Mouse (Mus musculus) testis, postnatal 10 days (tissue): ENCODE measurements at regions not wholly inside any gene's neighbourhood (a gene's known extent, or its start where the extent isn't known, plus 50 kb on each side); places are given as distances from the start of the nearest gene placed in this dataset.

Experiments
- DNase-seq: peaks from one replicate; pipeline ENCODE4 v3.0.0; 2021; ENCODE audit warnings: low spot score

DNA sequence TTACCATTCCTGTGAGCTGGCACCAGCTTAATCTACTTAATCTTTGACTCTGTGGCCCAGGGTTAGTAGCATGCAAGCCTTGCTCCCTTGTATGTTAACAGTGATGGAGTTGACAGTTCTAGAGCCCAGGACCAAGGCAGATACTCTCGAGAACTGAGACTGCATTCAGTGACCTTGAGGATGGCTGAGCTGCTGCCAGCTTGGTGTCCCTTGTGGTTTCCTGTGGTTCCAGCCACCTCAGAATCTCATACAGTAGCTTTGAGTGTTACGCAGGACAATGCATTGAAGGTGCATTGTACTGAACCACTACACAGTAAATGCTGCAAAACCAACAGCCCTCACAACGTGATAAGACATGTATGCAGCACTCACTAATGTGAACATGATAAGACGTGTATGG lies 90.6 kb downstream of the Zfp706 start:
- DNase-seq: no peak

DNA sequence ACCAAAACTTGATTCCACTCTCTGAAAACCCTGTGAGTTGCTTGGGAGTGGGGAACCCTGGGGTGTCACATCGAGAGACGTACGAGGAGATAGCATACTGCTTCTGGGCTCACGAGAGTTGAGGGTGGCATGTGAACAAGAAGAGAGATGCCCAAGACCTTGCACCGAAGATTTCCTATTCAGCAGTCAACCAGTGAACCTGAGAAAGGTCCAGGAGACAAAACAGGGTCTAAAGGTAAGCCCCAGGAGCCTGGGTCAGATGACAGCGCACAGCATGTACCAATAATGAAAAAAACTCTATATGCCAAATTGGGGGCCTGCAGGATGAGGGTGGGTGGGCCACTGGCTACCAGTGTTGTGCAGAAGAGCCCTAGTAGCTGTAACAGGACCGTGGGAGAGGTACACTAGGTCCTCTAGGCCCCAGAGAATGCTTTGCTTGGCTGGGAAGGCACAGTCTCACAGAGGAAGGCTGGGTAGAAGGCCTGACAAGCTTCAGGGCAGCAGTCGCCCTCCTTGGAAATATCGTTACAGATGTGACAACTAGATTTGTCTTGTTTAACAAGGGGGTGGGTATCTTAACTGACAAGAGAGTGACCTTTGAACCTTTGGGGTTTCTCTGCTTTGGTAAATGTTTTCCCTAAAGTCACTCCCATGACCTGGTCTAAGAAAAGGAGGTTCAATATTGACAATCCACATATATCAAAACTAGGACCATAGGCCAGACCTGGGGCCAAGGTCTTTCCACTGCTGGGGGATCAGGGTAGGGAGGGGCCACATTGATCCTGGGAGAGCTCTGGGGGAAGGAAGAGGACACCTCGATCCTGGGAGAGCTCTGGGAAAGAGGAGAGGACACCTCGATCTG lies 93.1 kb downstream of the Zfp706 start:
- DNase-seq: no peak

DNA sequence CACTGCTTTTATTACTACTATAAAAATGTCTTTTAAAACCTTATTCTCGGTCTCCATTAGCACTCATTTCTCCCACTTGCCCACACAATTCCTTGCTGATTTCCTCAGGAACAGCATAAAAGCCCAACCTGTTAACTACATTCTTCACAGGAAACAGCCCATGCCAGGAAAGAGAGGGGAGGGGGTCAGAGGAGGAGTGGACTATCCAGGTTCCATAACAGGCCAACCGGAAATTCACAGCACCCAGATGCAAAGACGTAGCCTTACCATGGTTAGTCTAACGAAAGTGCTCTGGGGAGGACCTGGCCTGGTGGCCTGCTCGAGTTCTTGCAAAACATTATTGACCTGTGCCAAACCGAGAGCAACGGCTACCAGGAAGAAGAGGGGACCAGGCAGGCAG lies 94.3 kb downstream of the Zfp706 start:
- no peak for DNase-seq

DNA sequence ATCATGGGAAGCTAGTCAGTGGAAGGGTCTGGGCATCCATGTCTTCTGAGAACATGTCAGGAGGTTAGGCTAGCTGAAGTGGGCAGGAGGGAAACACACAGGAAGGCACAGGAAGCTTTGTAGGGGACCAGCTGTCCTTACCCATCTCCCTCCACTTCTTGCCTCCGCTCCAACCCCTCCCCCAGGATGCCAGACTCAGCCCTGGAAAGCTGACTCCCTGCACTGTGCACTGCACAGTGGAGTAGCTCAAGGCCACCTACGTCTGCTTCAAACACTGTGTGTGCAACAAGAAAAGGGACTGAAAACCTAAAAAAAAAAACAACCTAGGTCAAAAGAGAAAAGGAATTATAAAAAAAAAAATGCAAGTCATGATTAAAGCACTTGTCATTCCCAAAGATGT lies 97.3 kb downstream of the Zfp706 start:
- DNase-seq: no peak

DNA sequence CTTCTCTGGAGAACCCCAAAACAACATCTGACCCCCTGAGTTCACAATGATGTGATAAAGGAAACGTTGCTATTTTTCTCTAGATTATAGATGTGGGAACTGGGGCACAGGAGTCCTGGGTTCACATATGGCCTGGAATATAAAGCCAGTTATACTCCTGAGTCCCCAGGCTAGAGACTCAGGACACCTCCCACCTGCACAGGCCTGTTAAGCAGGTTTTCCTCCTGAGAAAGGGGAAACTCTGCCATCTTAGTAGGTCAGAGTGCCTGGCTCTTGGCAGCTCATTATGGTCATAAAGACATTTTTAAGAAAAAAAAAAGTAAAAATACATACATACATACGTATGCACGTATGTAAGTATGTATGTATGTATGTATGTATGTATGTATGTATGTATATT lies 98.1 kb downstream of the Zfp706 start:
- no peak for DNase-seq

DNA sequence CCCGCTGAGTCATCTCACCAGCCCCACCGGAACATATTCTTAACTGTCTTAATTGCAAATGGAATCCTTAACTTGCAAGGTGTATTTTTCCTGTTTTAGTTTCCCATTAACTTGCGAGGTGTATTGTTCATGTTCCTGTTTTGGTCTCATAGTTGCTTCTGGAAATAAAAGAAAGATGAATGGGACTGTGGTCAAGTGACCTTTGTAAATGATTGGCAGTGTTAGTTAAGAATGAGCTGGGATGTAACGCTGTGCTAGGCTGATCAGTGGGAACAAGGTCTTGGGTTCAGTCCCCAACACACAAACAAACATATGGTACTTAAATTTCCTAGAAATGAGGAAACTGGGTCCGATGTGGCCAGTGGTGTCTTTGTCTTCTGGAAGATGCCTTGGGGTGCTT lies 100.8 kb downstream of the Zfp706 start:
- DNase-seq: no peak

DNA sequence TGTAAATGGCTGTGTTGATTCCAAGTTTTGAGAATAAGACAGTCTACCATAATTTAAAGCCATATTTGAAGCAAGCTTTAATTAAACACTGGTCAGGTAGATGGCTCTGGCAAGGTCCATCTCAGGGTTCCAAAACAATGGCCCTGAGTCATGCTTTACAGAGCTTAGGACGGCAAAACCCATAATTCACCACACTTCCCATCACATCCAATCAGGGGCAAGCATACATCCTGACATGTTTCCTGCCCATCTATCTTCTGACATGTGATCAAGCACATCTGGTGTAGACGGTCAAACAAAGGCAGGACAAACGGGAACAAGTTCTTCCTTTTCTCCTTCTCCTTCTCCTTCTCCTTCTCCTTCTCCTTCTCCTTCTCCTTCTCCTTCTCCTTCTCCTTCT lies 101.5 kb downstream of the Zfp706 start:
- DNase-seq: no peak

DNA sequence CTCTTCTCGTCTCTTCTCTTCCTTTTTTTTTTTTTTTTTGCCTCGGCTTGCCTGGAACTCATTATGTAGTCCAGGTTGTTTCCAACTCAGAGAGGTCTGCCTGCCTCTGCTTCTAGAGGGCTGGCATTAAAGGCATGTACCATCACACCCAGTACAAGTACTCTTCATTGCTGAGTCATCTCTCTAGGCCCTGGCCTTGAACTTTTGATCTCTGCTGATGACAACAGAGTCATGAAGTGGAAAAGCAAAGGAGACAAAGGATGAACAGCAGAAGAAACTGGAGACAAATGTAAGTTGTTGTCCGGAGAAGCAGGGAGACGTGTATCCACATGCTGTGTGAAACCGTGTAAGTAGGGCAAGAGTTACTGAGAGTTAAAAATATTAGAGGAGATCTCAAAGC lies 103.7 kb downstream of the Zfp706 start:
- no peak for DNase-seq

DNA sequence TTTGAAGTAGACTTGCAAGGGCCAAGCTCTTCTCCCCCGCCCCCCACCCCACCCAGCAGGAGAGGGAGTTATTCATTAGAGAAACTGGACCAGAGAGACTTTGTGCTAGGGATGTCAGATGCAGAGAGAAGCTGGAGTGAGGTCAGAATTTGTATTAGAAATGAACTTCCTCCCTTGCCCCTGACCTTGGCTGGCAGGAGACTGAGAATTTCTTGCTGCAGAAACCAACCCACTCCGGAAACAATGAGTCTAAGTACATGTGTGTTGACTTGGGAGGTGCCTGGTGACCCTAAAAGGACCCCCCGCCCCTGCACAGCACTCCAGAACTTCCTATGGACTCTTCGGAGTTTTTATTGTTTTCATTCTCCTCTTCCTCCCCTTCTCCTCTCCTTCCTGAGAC lies 104.3 kb downstream of the Zfp706 start:
- DNase-seq: no peak

DNA sequence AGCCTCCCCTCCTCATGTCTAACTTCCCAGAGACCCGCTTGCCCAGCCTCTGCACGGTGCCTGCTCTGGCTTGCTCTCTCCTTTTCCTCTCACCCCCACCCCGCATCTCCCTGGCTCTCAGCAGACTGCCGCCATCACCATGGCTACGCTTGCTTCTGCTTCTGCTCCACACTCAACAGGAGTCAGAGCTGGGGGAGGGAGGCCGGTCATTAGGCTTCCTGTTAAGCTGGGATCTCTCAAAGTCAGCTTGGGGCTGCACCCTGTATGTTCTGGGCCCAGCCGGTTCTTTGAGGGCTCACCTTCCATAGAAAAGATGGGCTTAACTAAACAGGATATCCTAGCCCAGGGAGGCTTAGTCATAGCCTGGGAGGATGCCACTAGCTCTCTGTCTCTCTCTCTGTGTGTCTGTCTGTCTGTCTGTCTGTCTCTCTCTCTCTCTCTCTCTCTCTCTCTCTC lies 105.7 kb downstream of the Zfp706 start:
- DNase-seq: no peak

DNA sequence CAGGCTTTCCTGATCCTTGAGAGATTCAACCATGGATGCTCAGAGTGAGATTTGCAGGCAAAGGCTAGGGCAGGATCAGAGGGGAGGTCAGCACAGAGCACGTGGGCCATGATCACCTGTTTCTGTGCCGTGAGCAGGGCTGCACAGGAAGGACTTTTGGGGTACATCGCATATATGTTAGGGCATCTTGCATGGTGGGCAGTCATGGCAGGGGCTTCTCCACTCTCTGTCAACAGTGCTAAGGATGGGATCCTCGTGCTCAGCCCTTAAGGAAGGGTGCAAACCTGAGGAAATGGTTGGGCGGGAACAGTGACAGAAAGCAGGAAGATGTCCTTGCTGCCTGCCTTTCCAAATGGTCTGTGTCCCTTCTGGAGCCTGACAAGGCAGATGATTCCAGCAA lies 106.2 kb downstream of the Zfp706 start:
- no peak for DNase-seq

DNA sequence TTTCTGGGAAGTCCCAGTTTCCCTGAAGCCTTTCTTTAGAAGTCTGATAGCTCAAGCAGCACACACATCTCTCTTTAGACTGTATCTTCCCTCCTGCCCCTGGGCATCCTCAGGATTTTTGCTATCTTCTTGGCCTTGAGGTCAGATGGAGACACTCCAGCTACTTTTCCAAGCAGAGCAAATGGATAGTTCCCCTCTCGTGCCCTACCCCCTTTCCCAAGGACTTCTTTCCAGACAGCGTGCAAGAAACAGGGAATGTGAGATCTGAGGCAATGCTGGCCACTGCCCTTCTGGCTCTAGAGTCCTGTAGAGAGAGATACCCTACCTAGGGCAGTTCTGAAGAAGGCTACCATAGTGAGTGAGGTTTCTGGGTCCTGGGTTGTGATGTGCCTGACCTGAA lies 106.6 kb downstream of the Zfp706 start:
- DNase-seq: no peak

DNA sequence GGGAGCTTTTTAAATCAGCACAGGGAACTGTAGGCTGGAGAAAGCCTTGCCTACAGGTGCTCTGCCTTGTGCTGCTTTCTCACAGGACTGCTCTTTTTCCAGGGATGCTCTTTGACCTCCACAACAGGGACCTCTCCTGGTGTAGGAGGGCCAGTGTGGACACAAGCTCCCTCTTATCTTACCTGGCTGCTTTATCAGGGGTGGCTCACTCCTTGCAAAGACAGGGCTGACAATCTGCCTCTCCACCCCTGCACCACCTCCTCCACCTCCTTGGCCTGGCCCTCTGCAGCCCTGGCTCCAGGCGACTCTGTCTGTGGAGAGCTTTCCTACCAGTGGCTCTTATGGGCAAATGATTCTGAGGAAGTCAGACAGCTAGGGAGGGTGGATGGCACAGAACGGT lies 107.7 kb downstream of the Zfp706 start:
- DNase-seq: peak; percentile 53

DNA sequence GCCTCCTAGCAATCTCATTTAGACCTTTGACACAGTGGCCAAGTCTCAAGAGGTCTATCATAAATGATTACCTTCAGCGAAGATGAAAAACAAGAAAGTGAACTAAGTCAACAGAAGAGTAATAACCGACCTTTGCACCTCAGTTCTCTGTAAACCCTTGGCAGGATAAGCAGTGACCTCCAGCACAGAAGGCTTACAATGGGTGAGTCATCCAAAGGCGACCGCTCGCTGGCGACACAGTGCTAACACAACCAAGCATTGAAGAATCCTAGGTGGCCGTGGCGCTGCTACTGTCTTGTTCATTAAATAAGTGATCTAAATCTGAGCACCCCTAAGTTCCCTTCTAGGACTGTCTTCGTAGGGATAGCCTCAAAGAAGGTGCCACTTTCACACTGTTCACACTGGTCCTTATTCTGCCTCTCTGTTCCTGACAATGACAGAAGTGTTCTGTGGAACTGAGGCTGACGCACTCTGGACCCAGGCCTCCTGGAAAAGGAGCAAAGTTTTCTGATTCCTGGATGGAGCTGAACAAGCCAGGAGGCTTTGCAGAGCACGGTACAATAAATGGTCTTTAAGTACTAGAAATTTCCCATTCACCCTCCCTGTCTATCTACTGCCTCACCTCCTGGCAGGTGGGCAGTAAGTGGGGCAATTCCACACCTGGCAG lies 108.6 kb downstream of the Zfp706 start:
- no peak for DNase-seq

DNA sequence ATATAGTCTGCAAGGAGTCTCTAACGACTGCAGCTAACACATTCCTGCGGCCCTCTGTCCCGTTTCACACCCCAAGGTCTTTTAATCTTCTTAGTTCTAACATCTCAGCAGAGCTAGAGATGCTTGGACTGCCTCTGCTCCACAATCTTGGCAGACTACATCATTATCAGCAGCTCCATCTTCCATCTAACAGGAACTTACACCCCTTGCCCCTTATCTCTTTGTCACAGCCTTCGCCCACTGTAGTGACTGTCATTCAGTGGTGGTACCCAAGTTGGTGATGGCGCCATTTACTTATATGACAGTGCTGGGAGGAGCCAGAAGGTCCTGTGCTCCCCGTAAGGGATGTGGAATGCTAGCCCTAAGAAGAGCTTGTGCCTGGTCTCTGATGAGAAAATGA lies 109.2 kb downstream of the Zfp706 start:
- DNase-seq: no peak

DNA sequence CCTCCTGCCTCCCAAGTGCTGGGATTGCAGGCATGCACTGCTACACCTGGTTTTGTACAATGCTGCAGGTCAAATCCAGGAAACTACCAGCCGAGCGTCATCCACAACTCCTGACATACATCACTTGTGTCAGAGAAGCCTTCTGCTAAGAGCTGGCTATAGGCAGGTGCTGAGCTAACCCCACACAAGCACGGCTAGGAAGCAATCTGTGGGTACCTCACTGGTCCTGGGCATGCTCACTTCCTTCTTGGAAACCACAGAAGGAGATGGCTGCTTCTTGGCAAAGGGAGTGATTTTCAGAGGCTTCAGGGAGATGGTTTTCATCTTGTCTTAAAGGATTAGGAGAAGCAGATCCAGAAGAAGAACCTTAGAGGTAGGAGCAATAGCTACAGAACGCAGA lies 111.3 kb downstream of the Zfp706 start:
- DNase-seq: no peak

DNA sequence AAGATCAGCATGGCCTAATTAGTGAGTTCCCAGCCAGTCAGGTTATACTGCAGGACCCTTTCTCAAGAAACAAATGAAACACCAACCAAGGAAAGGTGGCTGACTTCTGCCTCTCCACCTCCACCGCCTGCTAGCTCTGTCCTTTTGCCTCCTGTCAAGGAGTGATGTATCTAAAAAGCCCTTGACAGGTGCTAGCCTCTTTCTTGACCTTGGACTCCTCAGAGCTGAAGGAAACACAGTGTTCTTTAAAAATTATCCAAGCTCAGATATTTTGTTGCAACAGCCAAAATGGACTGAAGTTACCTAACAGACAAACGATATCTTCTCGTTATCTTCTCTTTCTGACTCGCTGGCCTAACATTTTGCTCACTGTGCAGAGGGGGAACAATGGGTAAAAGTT lies 112.5 kb downstream of the Zfp706 start:
- DNase-seq: no peak

DNA sequence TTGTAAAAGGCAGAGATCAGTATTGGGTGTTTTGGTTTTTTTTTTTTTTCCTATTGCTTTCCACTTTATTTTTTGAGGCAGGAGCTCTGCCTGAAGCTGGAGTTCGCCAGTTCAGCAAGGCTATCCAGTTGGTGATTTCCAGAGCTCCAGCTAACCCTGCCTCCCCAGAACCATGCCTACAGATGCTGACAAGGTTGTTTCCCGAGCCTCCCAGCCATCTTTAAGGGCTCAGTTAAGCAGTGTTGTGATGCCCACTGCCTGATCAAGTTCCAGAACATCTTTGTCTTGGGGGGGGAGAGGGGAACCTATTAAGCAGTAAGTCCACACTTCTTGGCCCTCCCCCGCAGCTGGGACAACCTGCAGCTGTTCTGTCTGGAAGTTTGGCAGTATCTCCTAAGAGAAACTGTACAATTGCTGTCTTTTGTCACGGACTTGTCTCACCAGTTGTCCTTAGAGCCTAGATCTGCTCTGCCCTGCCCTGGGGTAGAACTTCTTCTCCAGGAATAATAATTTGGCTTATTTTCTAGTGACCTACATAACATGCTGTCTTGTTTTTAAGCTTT lies 114.1 kb downstream of the Zfp706 start:
- no peak for DNase-seq

DNA sequence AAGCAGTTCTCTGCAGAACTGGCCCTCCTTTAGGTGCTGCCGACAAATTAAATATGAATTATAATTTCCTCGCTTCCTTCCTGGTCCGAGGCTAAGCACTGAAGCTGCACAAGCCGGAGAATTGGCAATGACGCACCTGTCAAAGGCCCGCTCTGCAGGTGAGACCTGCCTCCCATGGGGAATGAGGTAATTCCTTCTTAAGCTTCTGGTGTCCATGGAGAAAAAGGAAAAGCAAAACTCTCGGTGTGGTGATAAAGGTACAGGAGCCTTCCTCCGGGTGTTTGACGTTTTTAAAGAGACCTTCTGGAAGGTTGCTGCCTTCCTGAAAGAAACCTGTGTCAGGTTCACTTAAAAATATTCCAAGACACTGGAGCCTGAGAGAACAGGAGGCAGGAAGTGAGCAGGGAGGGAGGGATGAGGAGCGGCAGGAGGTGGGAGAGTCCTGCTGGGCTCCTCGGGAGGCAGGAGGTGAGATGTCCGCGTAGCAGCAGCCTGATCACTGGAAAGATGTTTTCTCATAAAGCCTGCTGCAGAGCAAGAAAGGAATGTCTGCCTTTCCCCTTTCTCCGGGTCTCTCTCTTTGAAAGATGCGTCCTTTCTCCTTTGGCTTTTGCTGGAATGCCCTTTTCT lies 114.9 kb downstream of the Zfp706 start:
- DNase-seq: no peak

DNA sequence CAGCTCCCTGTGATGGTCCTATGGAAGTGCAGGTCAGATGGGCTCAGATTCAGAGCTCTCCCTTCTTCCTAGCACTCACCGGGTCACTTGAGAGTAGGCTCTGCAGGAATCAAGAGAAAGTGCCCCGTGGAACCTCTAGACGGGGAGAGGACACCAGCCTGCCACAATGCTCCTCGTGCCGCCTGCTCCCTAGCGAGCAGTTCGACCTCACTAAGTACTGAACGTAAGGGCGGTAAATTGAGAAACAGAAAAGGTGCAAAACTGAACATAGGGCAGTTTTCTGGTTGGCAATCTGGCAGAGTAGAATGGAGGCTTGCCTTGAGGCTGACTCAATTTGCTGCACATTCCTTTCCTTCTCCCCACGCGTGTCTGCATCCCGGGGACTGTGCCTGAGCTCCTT lies 115.7 kb downstream of the Zfp706 start:
- DNase-seq: no peak

DNA sequence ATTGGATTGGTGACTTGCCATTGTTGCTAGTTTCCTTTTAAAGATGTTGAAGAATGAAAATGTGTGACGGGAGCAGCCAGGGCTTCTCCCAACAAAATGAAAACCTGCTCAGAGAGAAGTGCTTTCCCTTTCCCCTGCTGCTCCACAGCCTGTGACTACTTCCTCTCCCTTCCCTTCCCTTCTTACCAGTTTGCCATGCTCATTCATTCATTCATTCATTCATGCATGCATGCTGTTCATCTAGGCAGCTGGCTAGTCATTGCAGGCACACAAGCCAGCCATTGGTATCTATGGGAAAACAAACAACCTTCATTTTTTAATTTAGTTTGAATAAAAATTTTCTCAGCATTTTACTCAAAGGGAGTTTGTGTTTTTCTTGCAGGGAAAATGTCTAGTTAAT lies 116.3 kb downstream of the Zfp706 start:
- no peak for DNase-seq

DNA sequence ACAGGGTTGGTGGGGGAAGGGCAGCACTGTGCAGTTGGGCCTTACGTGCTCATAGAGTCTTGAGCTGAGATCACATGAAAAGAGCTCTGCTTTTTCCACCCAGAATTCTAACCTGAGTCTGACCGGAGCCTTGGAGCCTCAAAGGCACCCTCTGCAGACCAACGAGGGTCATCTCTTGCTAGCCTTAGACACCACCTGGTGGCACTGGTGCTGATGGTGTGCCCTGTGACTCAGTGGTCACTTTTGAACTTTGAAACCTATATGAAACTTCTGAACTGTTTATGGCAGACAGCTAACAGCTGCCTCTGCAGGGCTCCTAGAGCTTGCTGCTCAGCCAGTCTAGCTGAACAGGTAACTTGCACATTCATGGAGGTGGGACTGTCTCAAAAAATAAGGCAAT lies 118.5 kb downstream of the Zfp706 start:
- no peak for DNase-seq
